Mouse (Mus musculus): ENCODE data around the gene Krr1.

DNA sequence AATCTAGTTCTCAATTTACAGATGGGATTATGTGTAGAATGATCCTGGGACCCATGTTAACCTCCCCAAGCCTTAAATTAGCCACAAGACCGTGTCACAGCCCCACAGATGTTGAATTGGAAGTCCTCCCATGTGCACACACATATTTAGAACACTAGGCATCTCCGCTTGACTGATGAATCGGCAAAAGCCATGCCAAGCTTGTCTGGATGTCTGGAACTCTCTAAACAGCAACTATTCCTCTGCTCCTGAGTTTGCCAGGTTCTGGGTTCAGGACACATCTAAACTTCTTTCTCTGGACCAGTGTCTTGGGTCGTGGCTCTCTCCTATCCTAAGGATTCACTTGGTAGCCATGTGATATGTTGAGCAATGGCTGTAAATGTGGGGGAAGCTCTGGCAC lies 36.4 kb upstream of the Krr1 start:
- TF ChIP-seq CTCF (IDR thresholded peaks at IDR 0.05 in 2 of 3, conservative IDR thresholded peaks at IDR 0.05 in 1 of 3; ENCODE audit: control insufficient read depth in 1 of 3, insufficient read depth in 1 of 3, low read depth in 2 of 3, low read length in 3 of 3, poor library complexity in 1 of 3, severe bottlenecking in 1 of 3) = no peak
- TF ChIP-seq NRF1 (IDR thresholded peaks at IDR 0.05; ENCODE audit: insufficient read depth, low read depth, low read length, poor library complexity, severe bottlenecking) = no peak
- TF ChIP-seq JUND (IDR thresholded peaks at IDR 0.05; ENCODE audit: low read depth, low read length) = no peak
- TF ChIP-seq POLR2A (IDR thresholded peaks at IDR 0.05; ENCODE audit: control insufficient read depth in 1 of 2, insufficient read depth in 1 of 2, low read depth in 1 of 2, low read length in 2 of 2, poor library complexity in 1 of 2) = no peak
- no peak for TF ChIP-seq ZKSCAN1 (IDR thresholded peaks at IDR 0.05; ENCODE audit: low read depth, low read length)
- no peak for TF ChIP-seq ZNF384 (IDR thresholded peaks at IDR 0.05; ENCODE audit: low read depth, low read length)
- no peak for TF ChIP-seq KAT2A (conservative IDR thresholded peaks at IDR 0.05; ENCODE audit: low read depth, low read length)
- no peak for TF ChIP-seq MXI1 (IDR thresholded peaks at IDR 0.05; ENCODE audit: low read depth, low read length)
- no peak for TF ChIP-seq GATA1 (IDR thresholded peaks at IDR 0.05; ENCODE audit: low read depth, low read length)
- TF ChIP-seq MAFK (IDR thresholded peaks at IDR 0.05; ENCODE audit: borderline replicate concordance, low read depth, low read length) = no peak
- TF ChIP-seq EP300 (IDR thresholded peaks at IDR 0.05; ENCODE audit: low read depth in 1 of 2, low read length in 2 of 2) = no peak
- TF ChIP-seq SMC3 (IDR thresholded peaks at IDR 0.05; ENCODE audit: low read depth, low read length) = no peak
- TF ChIP-seq POLR2AphosphoS5 (IDR thresholded peaks at IDR 0.05; ENCODE audit: borderline replicate concordance, low read depth, low read length) = no peak
